Mouse (Mus musculus) left cerebral cortex, adult 8-10 months (tissue): ENCODE measurements at regions not wholly inside any gene's neighbourhood (a gene's known extent, or its start where the extent isn't known, plus 50 kb on each side); places are given as distances from the start of the nearest gene placed in this dataset.

Source experiments
- DNase-seq, 2 experiments: peaks; one replicate each; pipeline ENCODE4 v3.0.0; 2022; ENCODE audit warnings: low spot score in 2 of 2

DNA sequence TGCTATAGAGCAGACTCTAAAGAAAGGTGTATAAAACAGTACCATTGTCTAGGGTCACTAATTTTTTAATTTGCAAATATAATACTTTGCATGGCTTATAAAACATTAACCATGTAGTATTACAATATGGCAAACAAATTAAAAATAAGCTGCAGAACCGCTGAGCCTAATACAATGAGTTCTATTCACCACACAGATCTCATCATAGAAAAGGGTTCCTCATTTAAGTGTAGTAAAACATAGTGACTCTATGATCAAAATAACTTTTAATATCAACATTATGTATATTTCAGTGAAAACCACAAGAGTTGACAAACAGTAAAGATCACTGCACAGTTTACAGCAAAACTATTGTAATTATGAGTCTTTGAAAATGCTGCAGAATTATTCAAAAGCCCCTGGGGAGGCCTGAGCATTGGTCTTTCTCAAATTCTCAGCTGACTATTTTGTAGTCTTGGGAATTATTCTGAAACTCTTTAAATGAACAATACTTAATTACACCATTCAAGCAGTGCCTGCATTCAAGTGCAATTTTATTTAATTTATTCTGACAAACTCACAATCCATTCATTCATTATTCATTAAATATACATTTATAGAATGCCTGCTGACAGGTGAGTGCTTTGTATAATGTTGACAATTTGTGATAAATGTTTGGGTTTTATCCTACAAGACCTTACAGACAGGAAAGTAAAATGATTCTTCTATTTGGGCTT, 60.3 kb downstream of the Pcdh20 start:
- DNase-seq: no peak

DNA sequence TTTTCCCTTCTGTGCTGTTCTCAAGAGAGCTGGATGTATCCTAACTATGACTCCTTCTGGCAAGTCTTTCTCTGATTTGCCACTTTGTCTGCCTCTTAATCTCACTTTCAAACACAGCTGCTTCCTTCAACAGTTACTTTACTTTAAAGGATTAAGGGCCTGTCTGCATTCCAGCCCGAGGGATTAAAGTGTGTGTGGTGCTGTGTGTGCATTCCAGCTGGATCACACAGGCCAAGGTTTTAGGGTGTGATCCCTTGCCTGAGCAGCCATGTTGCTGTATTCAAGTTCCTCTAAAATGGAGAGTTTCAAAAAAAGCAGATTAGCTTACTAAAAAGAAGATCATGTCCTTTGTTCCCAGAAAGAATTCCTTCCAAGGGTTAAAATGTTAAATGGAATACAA, 71.9 kb downstream of the Pcdh20 start:
- no peak for DNase-seq

- DNase-seq: no peak
Measured at GRCm38 (mm10) chr14:88397187-88397586, 74.0 kb downstream of the Pcdh20 start.

DNA sequence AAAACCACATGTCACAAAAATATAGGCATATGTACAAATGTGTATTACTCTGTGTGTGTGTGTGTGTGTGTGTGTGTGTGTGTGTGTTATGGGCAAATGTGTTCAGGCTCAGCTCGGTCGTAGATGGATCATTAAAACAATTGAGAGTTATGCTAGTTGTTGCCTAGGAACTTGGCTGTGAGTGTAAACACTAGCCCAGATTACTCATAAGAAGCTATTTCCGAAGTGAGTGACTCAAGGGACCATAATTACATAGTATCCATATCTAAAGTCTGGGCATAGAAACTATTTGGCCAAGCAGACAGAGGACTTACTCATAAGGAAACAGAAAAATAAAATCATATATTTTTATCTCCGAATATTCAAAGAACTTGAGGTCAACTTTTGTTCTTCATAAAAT, 76.2 kb downstream of the Pcdh20 start:
- no peak for DNase-seq

DNA sequence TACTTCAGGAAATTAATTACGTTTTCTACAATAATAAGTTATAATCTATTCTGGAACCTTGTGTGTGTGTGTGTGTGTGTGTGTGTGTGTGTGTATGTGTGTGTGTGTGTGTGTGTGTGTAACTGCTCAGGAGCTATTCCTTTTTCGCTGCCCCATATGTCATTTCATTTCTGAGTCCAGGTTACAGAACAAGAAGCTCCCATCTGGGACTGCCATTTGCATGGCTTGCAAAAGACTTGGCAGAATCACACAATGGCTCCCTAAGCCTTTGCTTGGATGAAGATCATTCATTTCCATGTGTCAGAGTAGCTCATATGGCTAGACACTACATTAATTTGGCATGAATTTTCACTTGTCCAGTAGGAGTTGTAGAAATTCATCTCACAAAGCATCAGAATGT, 86.6 kb downstream of the Pcdh20 start:
- DNase-seq: no peak

DNA sequence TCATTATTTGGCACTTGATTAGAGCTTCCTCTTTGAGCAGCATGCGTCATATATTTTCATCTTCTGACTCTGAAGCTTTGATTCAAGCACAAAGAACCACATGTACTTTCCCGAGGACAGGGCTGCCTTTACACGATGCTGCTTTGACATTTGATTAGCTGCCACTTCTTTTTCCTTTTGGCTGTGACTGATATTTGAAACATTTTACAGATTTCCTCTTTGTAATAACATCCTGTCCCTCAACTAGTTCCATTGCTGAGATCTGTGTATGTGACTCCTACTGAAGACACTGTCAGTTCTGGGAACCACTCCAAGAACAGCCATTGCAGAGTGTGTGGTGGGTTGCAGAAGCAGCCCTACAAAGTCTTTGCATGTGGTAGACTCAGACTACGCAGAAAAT, 124.0 kb downstream of the Pcdh20 start:
- peak; percentile 3 to 57 for DNase-seq

DNA sequence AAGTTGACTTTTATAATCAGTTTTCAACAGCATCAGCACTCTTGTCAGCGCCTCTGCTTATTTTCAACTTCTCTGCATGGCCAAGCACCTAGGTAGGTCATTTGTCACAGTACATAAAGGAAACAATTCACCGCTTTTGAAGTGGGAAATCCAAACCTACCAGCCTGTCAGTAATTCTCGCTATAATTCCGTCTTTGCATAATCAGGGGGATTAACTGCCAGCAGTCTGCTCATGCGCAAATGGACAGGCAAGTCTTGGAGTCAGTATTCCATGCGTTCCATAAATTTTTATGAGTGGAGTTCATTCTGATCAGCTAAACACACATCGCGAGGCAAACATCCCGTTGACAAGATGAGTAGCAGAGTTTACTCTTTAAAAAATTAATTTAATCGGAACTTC, 133.9 kb downstream of the Pcdh20 start:
- no peak for DNase-seq

DNA sequence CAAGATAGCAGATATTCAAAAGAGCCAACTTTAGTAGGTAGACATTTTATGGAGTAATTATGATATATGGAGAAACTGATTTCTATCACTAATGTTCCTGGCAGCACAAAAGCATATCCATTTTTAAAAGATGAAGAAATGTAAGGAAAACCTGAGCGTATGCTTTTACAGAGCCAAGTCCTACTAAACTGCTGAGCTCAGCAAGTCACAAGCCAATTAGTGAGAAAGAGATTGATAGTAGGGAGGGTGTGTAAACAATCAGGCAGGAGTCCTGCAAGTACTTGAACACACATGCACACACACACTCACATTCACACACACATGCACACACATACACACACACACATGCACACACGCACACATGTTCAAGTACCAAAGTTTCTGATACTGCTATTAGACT, 140.6 kb downstream of the Pcdh20 start:
- DNase-seq: no peak

DNA sequence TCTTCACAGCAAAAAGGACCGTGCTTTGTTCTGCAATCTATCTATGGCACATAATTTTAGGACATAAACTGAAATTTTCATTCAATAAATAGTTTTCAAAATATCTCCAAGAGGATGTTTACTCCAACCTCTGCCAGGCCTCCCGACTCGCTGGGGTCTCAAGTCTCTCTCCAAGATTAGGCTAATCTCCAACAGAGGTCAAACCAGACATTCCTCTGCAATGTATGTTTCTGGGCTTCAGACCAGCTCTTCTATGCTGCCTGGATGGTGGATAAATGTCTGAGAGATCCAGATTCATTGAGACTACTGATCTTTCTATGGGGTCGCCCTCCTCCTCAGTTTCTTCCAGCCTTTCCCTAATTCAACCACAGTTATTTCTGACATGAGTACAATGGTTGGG, 144.8 kb downstream of the Pcdh20 start:
- no peak for DNase-seq

- DNase-seq: no peak
Measured at GRCm38 (mm10) chr14:88278327-88278726, 192.9 kb downstream of the Pcdh20 start.

DNA sequence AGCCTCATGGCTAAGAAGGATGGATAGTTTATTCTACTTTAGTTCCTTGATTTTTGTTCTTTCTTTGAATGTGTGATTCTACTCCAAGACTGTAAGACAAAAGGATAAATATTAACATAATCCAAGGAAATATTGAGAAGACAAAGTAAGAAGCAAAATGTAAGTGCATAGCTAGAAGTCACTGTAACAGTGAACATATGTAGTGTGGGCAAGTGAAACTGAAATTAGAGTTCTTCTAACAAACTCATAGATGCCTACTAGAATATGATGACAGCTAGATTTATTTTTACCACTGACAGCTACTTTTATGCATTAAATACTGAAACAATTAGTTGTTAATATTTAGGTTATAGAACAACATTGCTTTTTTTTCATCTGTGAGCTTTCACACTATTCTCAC, 206.4 kb downstream of the Pcdh20 start:
- DNase-seq: no peak

- DNase-seq: no peak
Measured at GRCm38 (mm10) chr14:88259034-88259433, 212.2 kb downstream of the Pcdh20 start.

DNA sequence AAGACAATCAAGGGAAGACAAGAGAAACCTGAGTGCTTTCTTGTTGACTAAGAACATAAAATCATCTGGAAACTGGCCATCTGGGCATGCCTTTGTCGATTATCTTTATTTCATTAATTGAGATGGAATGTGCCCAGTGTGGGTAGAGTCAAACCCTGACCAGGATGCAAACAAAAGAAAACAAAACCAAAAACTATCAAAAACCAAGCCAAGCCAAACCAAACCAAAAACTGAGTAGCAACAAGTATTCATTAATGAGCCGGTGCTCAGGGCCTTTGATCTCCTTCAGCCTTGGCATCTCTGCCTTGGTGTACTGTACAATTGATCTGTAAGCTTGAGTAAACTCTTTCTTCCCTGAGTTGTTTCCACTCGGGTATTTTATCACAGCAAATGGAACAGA, 216.1 kb downstream of the Pcdh20 start:
- DNase-seq: no peak
